Mouse (Mus musculus): ENCODE results near the gene Sdhb.

DNA sequence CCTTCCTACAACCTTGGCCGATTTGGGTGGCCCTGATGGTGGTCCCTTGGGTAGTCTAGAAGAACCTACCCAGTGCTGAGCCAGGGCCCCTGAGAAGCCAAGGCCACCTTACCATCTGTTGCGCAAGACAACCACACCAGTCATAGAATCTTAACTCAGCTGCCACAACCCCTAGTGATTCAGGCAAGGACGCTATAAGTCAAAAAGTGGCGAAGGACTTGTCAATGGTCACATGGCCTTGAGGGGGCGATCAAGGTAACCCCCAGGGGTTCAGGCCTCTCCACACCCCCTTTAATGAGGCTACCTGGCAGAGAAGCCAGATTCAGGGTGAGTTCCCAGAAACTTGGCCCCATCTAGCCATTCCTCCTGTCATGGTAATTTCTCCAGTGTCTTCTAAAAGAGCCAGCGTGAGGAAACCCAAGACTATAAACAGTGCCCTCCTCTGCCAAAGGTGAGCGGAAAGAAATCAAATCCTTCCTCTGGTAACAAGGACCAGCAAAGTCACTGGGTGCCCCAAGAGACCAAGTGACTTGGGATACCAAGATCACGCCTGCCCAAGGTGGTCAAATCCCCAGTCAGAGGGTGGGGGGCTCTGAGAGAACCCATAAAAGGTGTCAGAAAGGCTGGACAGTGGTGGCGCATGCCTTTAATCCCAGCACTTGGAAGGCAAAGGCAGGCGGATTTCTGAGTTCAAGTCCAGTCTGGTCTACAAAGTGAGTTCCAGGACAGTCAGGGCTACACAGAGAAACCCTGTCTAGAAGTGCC, 1.1 kb upstream of the Sdhb start:
- TF ChIP-seq POLR2A (IDR thresholded peaks at IDR 0.05; ENCODE audit: borderline replicate concordance, control insufficient read depth, low read depth, low read length) (no peak), CTCF (IDR thresholded peaks at IDR 0.05; ENCODE audit: control insufficient read depth, insufficient read depth, low read length) (no peak)
